8 mouse cellular contexts compared by ENCODE assay signal in genomic region chr9:16502673-16503343, GRCm38 (mm10). TPM values are rescaled to one million over a fixed set of nuclear protein-coding genes. Genes with fewer than 3 reads are reported as not detected.
DNase-seq lines count a peak whose midpoint lies in the region; TF ChIP-seq lines count a peak whose summit lies in the region.

No protein-coding gene starts in this region.

- peak overlapping the region; percentile 70 for H3K4me3 ChIP-seq in left cerebral cortex, adult 2 months

- DNase-seq in cerebellum, postnatal 36 days: peak; percentile 7 to 18
- DNase-seq in cerebellum, adult 11 months: no peak
- DNase-seq in testis, postnatal 10 days (ENCODE audit: low spot score): peak; percentile 47
- DNase-seq in testis, postnatal 14 days (ENCODE audit: low spot score): no peak
- DNase-seq in left cerebral cortex, adult 2 months (ENCODE audit: extremely low spot score in 1 of 2, low spot score in 2 of 2): peak; percentile 24 to 54
- DNase-seq in retina, embryonic 14.5 days (ENCODE audit: low spot score): peak; percentile 23
- DNase-seq in thymus, postnatal 14 days: no peak
- DNase-seq in ovary, postnatal 14 days (ENCODE audit: low spot score): no peak

- no peak for TF ChIP-seq CTCF in left cerebral cortex, adult 2 months (IDR thresholded peaks at IDR 0.05)

- H3K27ac ChIP-seq in left cerebral cortex, adult 2 months: peak overlapping the region; percentile 96

- intact Hi-C loops in left cerebral cortex, adult 2 months (cut with DNase I): loop anchor here (1.0 to 10.0 kb wide), 6 partner anchors 194 to 889 kb away; no protein-coding TSS in a partner anchor

RNA-seq across cellular contexts. Expression of gene Fat3, which starts 1.7 kb away (rescaled TPM):
- total RNA-seq in left cerebral cortex, adult 2 months (2021): 10 to 100 TPM; 76.4 to 77.4 TPM

Comparison
In these comparisons a context has a peak if more than half of its experiments do, and no peak if none do; other contexts are left out.
1. DNase-seq: peak in cerebellum, postnatal 36 days (2 of 2), testis, postnatal 10 days (single experiment), left cerebral cortex, adult 2 months (2 of 2) and retina, embryonic 14.5 days (single experiment); none in cerebellum, adult 11 months (single experiment), testis, postnatal 14 days (single experiment), thymus, postnatal 14 days (single experiment) and ovary, postnatal 14 days (single experiment).